Mouse (Mus musculus): ENCODE measurements around the gene Pdk1.

DNA sequence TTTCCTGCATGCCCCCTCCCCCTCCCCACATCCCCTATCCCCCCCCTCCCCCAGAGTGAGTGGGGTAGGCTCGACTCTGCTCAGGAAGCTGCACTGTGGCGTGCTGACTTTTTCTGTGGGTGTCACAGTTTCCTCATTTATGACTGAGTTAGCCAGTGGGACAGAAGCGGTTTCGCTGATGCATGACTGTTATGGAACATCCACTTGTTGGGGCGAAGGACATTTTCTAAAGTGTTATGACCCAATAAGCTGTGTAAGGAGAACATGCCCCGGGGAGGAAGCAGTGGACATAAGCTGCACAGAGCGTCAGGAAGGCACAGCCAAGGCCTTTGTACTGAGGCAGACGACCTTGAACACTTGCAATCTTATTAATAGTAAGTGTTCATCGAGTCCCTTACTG is 29.7 kb upstream of the Pdk1 start:
- TF ChIP-seq CTCF (IDR thresholded peaks at IDR 0.05; ENCODE audit: low read depth, low read length) (no peak), EP300 (IDR thresholded peaks at IDR 0.05; ENCODE audit: insufficient read depth, low read depth, low read length) (no peak), POLR2A (IDR thresholded peaks at IDR 0.05; ENCODE audit: insufficient read depth, low read length) (no peak)
